Mouse (Mus musculus) bone marrow, adult 2 months (tissue): Measurements from ENCODE around the gene Spag8. TPM values are rescaled to one million over a fixed set of nuclear protein-coding genes. Genes with fewer than 3 reads are reported as not detected.

Experiments used
- H3K27ac ChIP-seq: fragments of 200-500 bp; 2 replicates; pipeline ENCODE4 v1.5.1; 2012; ENCODE audit warnings: low read depth, mild to moderate bottlenecking, control low read depth, inconsistent platforms, low read length; ENCODE audit not compliant: control insufficient read depth, poor library complexity, insufficient read depth
- H3K4me1 ChIP-seq: fragments of 200-500 bp; 2 replicates; pipeline ENCODE4 v1.6.1; 2011; ENCODE audit warnings: low read length; ENCODE audit not compliant: control insufficient read depth, insufficient read depth
- H3K4me3 ChIP-seq: fragments of 200-500 bp; replicated peaks from 2 replicates; pipeline ENCODE3; 2011; ENCODE audit warnings: mild to moderate bottlenecking, low read depth, low read length, control low read depth; ENCODE audit not compliant: control insufficient read depth
- CTCF ChIP-seq: fragments of 200-500 bp; IDR thresholded peaks from 2 replicates; pipeline ENCODE4 v1.5.1; 2011; ENCODE audit warnings: low read length, control low read depth; ENCODE audit not compliant: control insufficient read depth, insufficient read depth
- POLR2A ChIP-seq: fragments of 200-500 bp; IDR thresholded peaks from 2 replicates; pipeline ENCODE4 v1.6.1; 2011; ENCODE audit warnings: low read depth, mild to moderate bottlenecking, control low read depth, low read length, borderline replicate concordance; ENCODE audit not compliant: control insufficient read depth
- WGBS: fragments of 180-500 bp; shearing (Covaris S2); methylation state at CpG from one replicate; pipeline ENCODE4 v1.1.7; 2018; 5-methylcytosine and 5-hydroxymethylcytosine counted together
- polyA plus RNA-seq: library from polyadenylated mRNA; stranded (reverse); fragments of >200 nt; gene quantifications from 2 replicates; pipeline ENCODE4 v1.2.4, GENCODE M21; 2011; ENCODE audit warnings: low replicate concordance; ENCODE audit not compliant: missing spikeins, insufficient read depth, insufficient read length

Spag8 gene
- polyA plus RNA-seq, 1 experiment: 3.0 TPM

GRCm38 (mm10) chr4:43629106-43629817 lies 24.1 kb downstream of the Spag8 start:
- TF ChIP-seq POLR2A (no peak), CTCF (no peak)
- Histone ChIP-seq H3K4me3 (no peak overlapping the region), H3K27ac (no peak overlapping the region), H3K4me1 (no peaks in the 10 kb centered on the region)
- WGBS: 62% methylated on average over 20 of the region's 20 CpGs

- TF ChIP-seq POLR2A (no peak), CTCF (no peak)
Observed at GRCm38 (mm10) chr4:43620146-43620778, 33.1 kb downstream of the Spag8 start.

GRCm38 (mm10) chr4:43613060-43613730 lies 40.2 kb downstream of the Spag8 start:
- WGBS: 27% methylated on average over 3 of the region's 3 CpGs
- TF ChIP-seq CTCF: no peak
- TF ChIP-seq POLR2A: no peak
- Histone ChIP-seq H3K4me1 (no peaks in the 10 kb centered on the region; the same call in 1 of the 2 replicates), H3K27ac (0 out of 2 replicates have a peak overlapping the region, but pooled peaks have one; percentile 14), H3K4me3 (no peak overlapping the region)

More at GRCm38 (mm10) chr4:43620146-43620778, 33.1 kb downstream of the Spag8 start:
- no peaks in the 10 kb centered on the region for H3K4me1 ChIP-seq
- WGBS: 81% methylated on average over 4 of the region's 4 CpGs
- no peak overlapping the region for H3K4me3 ChIP-seq
- H3K27ac ChIP-seq: no peak overlapping the region

GRCm38 (mm10) chr4:43612534-43612933 lies 40.9 kb downstream of the Spag8 start:
- no peaks in the 10 kb centered on the region; the same call in 1 of the 2 replicates for H3K4me1 ChIP-seq
- WGBS: 20% methylated on average over 10 of the region's 10 CpGs
- H3K4me3 ChIP-seq: peak overlapping the region; percentile 37
- no peak for TF ChIP-seq CTCF
- peak overlapping the region; percentile 77 for H3K27ac ChIP-seq

GRCm38 (mm10) chr4:43604751-43605685 lies 48.4 kb downstream of the Spag8 start:
- Histone ChIP-seq H3K4me1 (peaks cover 7% of the 10 kb centered on the region; the same call in 1 of the 2 replicates), H3K4me3 (peak overlapping the region; percentile 3), H3K27ac (peak overlapping the region; percentile 75)
- TF ChIP-seq POLR2A (no peak), CTCF (no peak)
- 34% methylated on average over 9 of the region's 9 CpGs for WGBS

GRCm38 (mm10) chr4:43604099-43604498 lies 49.3 kb downstream of the Spag8 start:
- WGBS: 62% methylated on average over 3 of the region's 3 CpGs
- TF ChIP-seq POLR2A (no peak), CTCF (no peak)
- no peak overlapping the region for H3K27ac ChIP-seq
- H3K4me3 ChIP-seq: no peak overlapping the region
- peaks cover 7% of the 10 kb centered on the region; the same call in 1 of the 2 replicates for H3K4me1 ChIP-seq

Other genes with a start within 250 kb of the Spag8 start
- gene Fam166b, start 224.5 kb downstream of the Spag8 start, polyA plus RNA-seq: not detected in 2 replicates
- 2.7 and 6.0 TPM in 2 replicates for gene Tesk1, start 211.7 kb downstream of the Spag8 start, polyA plus RNA-seq
- gene Cd72, start 199.0 kb downstream of the Spag8 start, polyA plus RNA-seq: 186 and 275 TPM in 2 replicates
- gene Sit1, start 169.9 kb downstream of the Spag8 start, polyA plus RNA-seq: 1.1 TPM in 1 of 2 replicates, not detected in the other
- gene Ccdc107, start 160.7 kb downstream of the Spag8 start, polyA plus RNA-seq: 37.7 and 76.5 TPM in 2 replicates
- gene Arhgef39, start 153.9 kb downstream of the Spag8 start, polyA plus RNA-seq: 88.6 and 105 TPM in 2 replicates
- 1.5 TPM in 1 of 2 replicates, not detected in the other for gene Car9, start 146.6 kb downstream of the Spag8 start, polyA plus RNA-seq
- gene Tpm2, start 129.8 kb downstream of the Spag8 start, polyA plus RNA-seq: 60.9 and 83.6 TPM in 2 replicates
- gene Creb3, start 91.3 kb downstream of the Spag8 start, polyA plus RNA-seq: 10.5 and 20.9 TPM in 2 replicates
- gene Tln1, start 90.9 kb downstream of the Spag8 start, polyA plus RNA-seq: 394 and 621 TPM in 2 replicates
- gene Rgp1, start 74.9 kb downstream of the Spag8 start, polyA plus RNA-seq: 20.1 and 43.5 TPM in 2 replicates
- 16.5 and 29.8 TPM in 2 replicates for gene Gba2, start 74.7 kb downstream of the Spag8 start, polyA plus RNA-seq
- not detected in 2 replicates for gene Msmp, start 69.1 kb downstream of the Spag8 start, polyA plus RNA-seq
- gene Npr2, start 21.7 kb downstream of the Spag8 start, polyA plus RNA-seq: 2.0 and 3.7 TPM in 2 replicates
- gene Hint2, start 2.9 kb upstream of the Spag8 start, polyA plus RNA-seq: 40.6 and 53.3 TPM in 2 replicates
- gene Tmem8b, start 15.4 kb upstream of the Spag8 start, polyA plus RNA-seq: 1.7 and 1.8 TPM in 2 replicates
- gene Fam221b, start 15.6 kb upstream of the Spag8 start, polyA plus RNA-seq: not detected in 2 replicates
- gene Olfr70, start 47.2 kb upstream of the Spag8 start, polyA plus RNA-seq: not detected in 2 replicates
- not detected in 2 replicates for gene Olfr71, start 56.7 kb upstream of the Spag8 start, polyA plus RNA-seq
- 3.1 and 6.3 TPM in 2 replicates for gene Hrct1, start 73.6 kb upstream of the Spag8 start, polyA plus RNA-seq
- 0.63 and 0.80 TPM in 2 replicates for gene Spaar, start 76.4 kb upstream of the Spag8 start, polyA plus RNA-seq
- not detected in 2 replicates for gene Olfr159, start 117.4 kb upstream of the Spag8 start, polyA plus RNA-seq
- gene Olfr156, start 170.3 kb upstream of the Spag8 start, polyA plus RNA-seq: not detected in 2 replicates
- 0.68 and 0.82 TPM in 2 replicates for gene Olfr157, start 186.6 kb upstream of the Spag8 start, polyA plus RNA-seq
- gene Olfr155, start 198.0 kb upstream of the Spag8 start, polyA plus RNA-seq: not detected in 2 replicates
- gene Reck, start 221.9 kb upstream of the Spag8 start, polyA plus RNA-seq: 1.1 and 2.9 TPM in 2 replicates